Mouse (Mus musculus) forelimb bud, embryonic 11.5 days (tissue): ENCODE results near the gene Cmtm6.
A peak's percentile ranks its signal among the peaks of the same experiment; 100 is the strongest.
"Not testable (repeated sequence)": the region's sequence is repeated elsewhere in the genome, so short reads cannot be mapped to it uniquely, and the experiment has no call there.

Experiments used
- DNase-seq: peaks from one replicate; pipeline ENCODE4 v3.0.0-alpha.2; 2012; ENCODE audit warnings: low read depth, low spot score

Gene Cmtm6

DNA sequence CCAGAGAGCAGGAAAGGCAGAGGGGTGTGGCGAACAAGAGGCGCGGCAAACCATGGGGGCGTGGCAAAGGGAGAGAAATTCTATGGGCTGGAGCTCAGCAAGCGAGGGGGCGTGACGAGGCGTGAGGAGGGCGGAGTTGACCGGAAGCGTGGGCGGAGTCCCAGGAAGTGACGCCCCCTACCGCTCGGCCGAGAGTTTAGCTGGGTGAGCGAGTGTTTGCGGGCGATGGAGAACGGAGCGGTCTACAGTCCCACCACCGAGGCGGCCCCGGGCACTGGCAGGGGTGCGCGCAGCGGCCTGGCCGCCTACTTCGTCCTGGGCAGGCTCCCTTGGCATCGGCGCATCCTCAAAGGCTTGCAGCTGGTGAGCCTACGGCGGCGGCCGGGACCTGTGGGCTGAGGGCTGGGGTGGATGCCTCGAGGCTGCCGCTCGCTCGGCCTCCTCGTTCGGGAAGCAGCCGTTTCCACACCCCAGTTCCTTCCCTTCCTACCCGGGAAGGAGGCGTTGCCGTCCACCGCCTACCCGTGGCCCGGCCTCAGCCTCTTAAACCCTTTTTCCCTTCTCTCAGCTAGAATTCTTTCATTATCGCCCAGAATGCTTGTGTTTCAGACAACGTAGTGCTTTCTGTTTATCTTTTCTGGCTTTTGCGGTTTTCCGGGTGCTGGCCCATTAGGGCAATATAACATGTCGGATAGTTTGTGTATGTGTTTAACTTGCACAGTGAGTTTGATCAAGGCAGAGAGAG is at the start of gene Cmtm6:
TSS of gene Cmtm6 (plus strand) at position 106 of the 745 bp plus-strand sequence.
- DNase-seq, result peak; percentile 95

DNA sequence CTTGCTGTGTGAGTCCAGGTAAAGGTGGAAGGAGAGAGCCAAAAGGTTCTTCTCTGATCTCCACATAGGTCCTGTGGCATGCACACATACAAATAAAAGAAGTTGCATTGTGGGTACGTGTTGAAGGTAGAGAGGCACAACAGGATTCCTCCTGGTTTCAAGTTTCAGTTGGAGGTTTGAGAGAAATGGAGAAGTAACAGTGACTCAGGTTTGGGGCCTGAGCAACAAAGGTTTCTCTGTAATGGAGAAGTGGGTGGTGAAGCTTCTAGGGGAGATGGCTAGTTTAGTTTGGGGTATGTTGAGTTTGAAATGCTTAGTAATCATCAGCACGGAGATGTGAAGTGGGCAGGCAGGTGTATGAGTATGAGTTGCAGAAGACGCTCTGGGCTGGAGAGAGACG is 48.7 kb upstream of the Cmtm6 start:
- DNase-seq, result no peak

DNA sequence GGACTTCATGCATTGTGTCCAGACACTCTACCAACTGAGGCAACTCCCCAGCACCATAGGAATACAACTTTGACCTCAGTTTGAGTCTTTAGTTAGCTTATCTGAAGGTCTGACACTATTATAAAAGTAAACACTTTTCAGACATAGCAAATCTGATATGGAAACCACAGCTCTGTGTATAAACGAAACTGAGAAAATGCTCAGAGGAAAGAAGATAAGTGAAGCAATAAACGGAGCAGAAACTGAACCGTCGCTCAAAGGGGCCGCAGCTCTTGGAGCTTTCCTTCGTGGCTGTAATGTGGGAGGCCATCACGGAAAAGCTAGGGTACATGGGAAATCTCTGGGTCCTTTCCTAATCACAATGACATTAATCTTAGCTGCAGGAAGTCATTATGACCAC is 44.7 kb upstream of the Cmtm6 start:
- DNase-seq, result no peak

DNA sequence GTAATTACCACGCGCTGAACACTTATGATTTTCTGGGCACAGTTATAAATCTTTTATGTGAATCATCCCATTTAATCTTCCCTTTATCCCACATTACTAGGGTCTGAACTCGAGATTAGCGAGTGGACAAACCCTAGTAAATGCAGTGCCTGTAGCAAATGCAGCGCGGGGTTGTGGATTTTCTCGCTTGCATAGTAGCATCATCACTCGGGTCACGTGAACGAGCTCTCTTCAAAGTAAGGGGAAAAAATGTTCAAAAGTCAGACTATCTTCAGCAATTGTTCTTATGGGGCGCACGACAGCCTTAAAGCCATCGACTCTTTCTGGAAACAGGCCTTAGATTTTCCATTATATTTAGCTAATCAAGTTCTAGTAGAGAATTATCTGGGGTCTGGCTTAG is 43.3 kb upstream of the Cmtm6 start:
- no peak for DNase-seq

DNA sequence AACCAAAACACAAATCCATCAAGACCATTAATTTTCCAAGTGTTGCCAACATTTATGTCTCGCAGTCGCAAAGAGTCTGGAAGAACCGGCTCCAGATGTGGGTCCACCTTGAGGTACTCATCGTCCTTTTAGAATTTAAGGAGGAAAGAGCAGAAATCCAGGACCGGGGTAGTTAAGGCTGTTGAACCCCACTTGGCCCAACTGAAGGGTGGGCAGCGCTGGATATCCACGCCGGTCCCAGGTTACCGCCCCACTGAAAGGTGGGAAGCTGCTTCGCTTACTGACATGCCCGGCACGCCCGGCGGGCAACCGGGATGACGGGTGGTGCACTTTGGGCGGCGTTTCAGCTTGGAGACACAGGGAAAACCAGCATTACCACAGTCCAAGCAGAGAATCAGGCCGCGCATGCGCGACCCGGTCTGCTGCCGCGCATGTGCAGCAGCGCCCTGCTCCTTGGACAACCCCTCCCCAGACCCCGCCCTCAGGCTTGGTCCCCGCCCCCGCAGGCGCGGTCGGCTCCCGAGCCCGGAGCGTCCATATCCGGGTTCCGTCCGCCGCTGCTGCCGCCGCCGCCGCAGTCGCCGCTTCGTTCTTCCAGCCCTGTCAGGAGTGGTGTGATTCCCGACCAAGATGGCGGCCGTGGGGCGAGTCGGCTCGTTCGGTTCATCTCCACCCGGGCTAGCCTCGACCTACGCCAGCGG is 42.5 kb upstream of the Cmtm6 start, which contains the start of gene Dync1li1:
TSS of gene Dync1li1 (plus strand) at position 539 of the 701 bp plus-strand sequence.
- peak; percentile 98 for DNase-seq

DNA sequence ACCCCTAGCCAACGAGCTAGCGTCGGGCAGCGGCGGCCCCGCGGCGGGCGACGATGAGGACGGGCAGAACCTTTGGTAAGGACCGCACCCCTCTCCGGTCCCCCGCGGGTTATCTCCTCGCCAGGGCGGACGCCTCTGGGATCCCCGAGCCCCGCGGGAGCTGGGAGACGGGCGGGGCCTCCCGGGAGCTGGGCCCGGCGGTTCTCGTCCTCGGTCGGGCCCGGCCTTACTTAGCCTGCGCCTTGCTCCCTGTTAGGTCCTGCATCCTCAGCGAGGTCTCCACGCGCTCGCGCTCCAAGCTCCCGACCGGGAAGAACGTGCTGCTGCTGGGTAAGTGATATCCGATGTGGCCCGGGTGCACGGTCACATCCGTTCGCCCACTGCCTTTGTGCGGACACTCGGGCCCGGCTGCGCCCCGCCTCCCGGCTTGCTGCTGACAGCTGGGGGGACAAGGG is 41.9 kb upstream of the Cmtm6 start:
- no peak for DNase-seq

DNA sequence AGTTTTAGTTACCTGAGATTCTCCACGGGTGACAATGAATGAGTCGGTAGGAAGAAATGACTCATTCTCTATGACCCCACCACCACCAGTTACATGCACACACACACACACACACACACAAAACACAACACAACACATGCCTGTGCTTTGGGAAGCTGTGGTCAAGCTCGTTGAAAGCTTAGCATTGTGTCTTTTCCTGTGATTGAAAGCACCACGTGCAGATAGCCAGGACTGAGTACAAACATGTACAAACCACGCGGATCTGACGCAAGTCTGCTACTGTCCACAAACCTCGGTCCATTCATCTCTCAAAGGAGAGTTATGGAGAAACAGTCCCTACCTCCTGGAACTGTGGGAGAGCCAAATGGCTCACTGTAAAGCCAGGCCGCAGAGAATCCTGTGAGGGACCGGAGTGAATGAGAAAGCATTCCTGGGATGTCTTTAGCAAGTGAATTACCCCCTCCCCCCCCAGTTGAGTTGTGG is 40.8 kb upstream of the Cmtm6 start:
- DNase-seq, result no peak

DNA sequence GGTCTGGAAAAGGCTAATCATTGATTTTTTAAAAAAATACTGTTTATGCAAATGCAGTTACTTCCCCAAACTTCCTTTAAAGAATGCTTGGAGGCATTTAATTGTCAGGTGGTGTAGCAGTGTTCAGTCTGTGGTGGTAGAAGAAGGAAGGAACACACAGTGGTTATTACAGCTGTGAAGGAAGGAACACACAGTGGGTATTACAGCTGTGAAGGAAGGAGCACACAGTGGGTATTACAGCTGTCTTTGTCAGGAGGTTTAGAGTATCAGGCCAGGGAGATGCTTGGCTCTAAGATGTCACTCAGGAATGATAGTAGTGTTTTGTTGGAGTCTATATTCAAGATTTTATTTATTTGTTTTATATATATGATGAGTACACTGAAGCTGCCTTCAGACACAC is 39.8 kb upstream of the Cmtm6 start:
- no peak for DNase-seq

DNA sequence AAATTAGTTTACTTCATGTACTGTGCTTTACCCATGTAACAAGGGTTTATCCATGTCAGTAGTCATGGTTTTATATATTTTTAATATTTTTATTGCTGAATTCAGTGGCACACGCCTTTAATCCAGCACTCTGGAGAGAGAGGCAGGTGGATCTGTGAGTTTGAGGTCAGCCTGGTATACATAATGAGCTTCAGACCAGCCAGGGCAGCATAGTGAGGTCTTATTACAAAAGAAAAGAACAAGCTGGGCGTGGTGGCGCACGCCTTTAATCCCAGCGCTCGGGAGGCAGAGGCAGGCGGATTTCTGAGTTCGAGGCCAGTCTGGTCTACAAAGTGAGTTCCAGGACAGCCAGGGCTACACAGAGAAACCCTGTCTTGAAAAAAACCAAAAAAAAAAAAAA is 35.3 kb upstream of the Cmtm6 start:
- not testable (repeated sequence) for DNase-seq

DNA sequence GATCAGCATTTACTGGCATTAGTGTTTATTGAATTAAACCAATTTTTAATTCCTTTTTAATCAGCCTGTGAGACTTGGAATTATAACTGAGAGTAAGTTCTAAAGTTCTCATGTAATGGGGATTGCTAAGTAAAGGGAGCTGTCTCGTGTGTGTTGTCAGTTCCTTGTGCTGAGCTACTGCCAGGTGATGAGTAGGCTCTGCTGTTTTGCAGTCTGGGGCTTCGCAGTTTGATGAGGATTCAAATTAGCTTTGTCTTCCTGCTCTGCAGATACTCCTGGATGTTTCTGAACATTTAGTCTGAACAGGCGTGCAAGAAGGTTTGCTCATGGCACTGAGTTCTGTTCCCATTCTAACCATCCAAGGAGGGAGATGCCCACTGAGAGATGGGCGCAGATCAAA is 33.8 kb upstream of the Cmtm6 start:
- DNase-seq, result no peak

DNA sequence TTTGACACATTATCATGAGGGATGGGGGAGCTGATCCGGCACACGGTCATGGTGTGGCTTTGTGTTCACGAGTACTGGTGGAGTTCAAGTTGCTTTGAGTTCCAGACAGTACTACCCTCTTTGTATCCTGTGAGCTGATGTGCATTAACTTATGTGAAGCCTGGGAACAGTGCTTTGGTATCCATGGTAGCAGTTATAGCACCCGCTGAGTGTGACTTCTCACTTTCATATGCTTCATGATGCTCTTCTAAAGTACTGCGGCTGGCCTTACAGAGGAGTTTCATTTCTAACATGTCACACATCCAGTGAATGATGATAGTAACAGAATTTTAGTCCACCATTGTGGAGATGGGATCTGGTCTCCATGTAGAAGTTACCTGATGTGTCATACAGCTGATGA is 33.0 kb upstream of the Cmtm6 start:
- DNase-seq, result no peak

DNA sequence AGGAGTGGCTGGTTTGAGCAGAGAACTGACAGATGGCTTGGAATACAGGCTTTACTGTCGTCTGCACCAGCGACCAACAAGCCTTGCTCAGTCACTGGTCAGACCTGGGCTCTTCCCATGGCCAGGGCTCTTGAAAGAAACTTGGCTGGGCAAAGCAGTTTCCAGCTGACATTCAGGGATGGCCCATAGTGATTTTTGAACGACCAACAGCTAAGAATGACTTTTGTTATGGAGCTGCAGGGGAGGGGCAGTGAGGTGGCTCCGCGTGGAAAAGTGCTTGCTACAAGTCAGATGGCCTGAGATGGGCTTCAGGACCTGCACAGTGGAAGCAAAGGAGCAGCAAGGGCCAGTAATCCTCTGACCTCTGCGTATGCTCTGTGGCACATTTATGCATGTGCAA is 31.7 kb upstream of the Cmtm6 start:
- no peak for DNase-seq

DNA sequence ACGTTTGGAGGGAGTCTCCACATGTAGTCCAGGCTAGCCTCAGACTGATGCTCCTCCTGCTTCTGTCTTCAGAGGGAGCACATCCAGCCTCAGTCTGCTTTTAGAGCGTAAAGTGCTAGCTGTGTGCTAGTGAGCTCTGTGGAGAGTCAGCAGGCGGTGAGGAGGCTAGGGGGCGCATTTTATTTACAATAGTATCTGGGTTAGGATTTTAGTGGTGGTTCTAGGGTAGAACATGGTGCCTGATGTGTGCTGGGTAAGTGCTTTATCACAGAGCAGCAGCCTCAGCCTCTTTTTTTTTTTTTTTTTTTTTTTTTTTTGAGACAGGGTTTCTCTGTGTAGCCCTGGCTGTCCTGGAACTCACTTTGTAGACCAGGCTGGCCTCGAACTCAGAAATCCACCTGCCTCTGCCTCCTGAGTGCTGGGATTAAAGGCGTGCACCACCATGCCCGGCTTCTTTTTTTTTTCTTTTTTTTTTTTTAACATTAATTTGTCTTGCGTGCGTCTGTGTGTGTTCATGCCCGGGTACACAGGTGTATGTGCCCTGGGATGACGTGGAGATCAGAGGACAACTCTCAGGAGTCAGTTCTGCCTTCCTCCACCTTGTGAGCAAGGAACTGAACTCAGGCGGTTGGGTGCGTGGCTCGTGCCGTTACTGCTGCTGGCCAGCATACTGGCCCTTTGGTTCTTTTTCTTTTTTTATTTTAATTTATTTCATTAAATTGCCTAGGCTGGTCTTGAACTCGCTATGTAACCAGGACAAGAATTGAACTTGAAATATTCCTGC is 30.8 kb upstream of the Cmtm6 start:
- DNase-seq, result no peak

DNA sequence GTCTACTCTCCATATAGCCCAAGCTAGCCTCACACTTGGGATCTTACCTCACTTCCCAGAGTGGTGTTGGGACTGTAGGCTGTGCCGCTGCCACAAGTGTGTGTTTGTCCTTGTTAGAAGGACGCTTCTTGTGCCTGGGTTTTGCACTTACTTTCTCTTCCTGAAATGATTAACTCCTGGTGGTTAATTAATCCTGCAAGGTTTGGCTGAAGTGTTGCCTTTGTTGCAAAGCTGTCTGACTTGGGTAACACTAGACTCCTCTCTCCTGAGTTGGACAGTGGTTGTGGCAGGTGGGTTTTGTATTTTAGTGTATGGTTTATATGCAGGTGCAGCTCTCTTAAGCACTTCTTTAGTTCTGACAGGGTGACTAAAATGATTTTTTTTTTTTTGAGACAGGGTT is 29.9 kb upstream of the Cmtm6 start:
- DNase-seq, result no peak

DNA sequence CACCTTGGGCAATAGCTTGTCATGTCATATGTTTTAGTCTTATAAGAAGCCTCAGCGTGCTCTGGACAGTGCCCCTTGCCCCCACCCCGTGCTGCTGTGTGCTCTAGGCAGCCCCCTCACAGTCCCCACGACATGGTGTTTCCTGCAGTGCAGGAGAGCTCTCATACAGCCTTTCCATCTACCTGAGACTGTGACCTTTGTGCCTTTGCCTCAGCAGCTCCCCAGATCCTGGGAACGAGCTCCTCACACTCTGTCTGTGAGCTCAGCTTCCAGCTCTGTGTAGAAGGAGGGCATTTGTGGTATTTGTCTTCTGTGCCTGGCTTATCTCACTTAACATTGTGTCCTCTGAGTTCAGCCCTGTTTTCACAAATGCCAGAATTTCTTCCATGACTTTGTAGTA is 29.0 kb upstream of the Cmtm6 start:
- no peak for DNase-seq

DNA sequence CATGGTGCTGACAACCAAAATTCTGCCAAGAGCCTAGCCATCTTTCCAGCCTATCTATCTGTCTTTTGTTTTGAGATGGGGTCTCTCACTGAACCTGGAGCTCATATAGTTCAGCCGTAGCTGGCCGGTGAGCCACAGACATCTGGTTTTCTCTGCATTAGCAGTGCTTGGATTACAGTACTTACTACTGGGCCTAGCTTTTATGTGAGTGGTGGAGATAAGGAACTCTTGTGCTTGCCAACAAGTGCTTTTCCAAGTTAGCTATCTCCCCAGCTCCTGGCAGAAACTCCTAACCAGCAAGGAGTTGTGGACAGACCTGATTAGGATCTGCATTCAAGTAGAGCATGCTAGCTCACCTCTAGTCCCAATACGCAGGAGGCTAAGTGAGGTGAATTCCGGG is 23.1 kb upstream of the Cmtm6 start:
- no peak for DNase-seq

DNA sequence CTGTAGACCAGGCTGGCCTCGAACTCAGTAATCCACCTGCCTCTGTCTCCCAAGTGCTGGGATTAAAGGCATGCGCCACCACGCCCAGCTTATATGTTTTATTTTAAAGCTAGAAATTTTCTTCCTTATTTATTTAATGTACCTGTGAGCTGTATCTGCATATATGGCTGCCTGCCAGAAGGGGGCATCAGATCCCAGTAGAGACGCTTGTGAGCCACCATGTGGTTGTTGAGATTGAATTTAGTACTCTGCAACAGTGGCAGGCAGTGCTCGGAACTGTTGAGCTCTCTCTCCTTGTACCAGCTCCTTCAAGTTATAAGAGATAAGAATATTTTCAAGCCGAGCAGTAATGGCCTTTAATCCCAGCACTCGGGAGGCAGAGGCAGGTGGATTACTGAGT is 20.6 kb upstream of the Cmtm6 start:
- DNase-seq, result peak; percentile 24

DNA sequence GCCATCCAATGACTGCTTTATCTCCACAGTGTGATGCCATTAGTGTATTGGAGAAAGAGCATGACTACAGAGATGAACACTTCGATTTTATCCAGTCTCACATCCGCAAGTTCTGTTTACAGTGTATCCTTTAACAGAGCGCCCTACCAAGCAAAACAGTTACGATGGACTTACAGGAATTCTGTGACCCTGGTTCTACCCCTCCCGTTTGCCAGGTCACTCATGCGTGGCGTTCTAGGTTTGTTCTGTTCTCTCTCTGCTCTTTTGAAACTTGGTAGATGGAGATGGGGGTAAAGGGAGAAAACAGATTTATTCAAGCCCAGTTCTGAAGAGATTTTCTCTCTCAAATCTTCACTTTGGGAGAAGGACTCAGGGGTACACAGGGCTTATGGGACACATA is 17.4 kb upstream of the Cmtm6 start:
- no peak for DNase-seq

DNA sequence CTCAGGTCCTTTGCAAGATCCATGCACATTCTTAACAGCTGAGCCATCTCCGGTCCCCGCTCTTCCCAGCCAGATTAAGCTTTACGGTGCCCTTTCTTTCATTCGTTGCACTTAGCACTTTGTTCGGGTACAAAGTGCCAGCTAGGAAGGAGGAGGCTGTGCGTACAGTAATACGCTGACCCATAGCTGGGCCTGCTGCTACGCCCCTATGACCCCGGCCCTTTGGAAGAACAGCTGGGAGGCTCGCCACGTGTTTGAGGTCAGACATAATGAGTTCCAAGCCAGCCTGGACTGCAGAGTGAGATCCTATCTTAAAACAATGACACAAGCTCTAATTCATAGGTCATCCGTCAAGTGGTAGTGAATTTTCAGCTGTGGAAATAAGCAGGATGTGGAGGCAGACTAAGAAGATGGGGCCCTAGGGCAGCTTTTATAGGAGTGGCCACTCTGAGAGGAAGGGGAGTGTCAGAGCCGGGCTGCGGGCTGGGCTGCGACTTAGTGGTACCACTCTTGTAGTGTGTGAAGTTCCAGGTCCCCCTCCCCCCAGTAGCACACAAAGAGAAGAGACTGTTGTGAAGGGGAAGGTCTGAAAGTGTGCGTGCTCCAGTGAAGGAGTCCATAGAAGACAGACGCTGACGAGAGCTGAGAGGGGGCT is 14.1 kb upstream of the Cmtm6 start:
- no peak for DNase-seq

DNA sequence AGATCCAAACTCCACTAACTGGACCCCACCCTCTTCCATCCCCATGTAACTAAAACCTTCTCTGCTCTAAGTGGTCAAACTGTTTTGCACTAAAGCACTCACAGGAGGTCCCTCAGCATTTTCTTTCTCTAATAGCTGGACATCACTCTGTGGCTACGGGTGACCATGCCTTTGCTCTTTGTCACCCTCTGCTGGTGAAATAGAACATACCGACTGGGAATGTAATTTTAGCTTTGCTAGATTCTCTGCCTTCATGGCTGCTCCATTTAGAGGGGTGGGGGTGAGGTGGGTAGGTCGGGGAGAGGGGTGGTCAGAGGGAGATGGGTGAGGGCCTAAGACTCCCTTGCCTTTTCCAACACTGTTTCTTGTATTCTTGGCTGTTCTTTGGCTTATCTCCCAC is 3.6 kb upstream of the Cmtm6 start:
- DNase-seq, result peak; percentile 57

DNA sequence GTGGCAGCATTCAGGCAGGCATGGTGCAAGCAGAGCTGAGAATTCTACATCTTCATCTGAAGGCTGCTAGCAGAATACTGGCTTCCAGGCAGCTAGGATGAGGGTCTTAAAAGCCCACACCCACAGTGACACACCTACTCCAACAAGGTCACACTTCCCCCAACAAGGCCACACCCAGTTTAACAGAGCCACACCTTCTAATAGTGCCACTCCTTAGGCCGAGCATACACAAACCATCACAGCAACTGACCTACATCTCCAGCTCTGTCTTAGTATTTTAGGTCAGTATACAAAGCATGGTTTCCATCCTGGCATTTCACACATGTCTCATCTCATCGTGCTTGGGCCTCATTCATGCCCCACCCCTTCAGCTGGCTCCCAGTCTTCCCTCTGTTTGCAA is 2.5 kb upstream of the Cmtm6 start:
- not testable (repeated sequence) for DNase-seq
